Mouse (Mus musculus) B cell, adult (primary cell): ENCODE data around the gene Lcn4. TPM values are rescaled to one million over a fixed set of nuclear protein-coding genes. Genes with fewer than 3 reads are reported as not detected.

Experiments used
- total RNA-seq: library from RNA; stranded (reverse); gene quantifications from 4 replicates; pipeline ENCODE4 v1.2.4, GENCODE M21; 2023; ENCODE audit not compliant: inconsistent age

The Lcn4 gene
- total RNA-seq = not detected in 4 replicates

GRCm38 (mm10) chr2:26671182-26671581, at the start of gene Lcn4:
Gene Lcn4 (minus strand): TSS chr2:26671282.

GRCm38 (mm10) chr2:26627921-26628739, 43.0 kb downstream of the Lcn4 start, which contains the start of gene Fam69b:
Gene Fam69b (plus strand): TSS chr2:26628457.

Other genes with a start within 250 kb of the Lcn4 start
- 93.3 to 99.4 TPM (median 95.2 TPM) in 4 replicates for gene Sec16a, start 226.1 kb downstream of the Lcn4 start, total RNA-seq
- gene Notch1, start 154.6 kb downstream of the Lcn4 start, total RNA-seq = 24.2 to 30.5 TPM (median 29.4 TPM) in 4 replicates
- gene Egfl7, start 91.3 kb downstream of the Lcn4 start, total RNA-seq = 1.1 TPM in 1 of 4 replicates, not detected in the others
- not detected in 4 replicates for gene Gm20532, start 84.6 kb downstream of the Lcn4 start, total RNA-seq
- gene Agpat2, start 66.9 kb downstream of the Lcn4 start, total RNA-seq = 19.9 to 25.6 TPM (median 20.0 TPM) in 4 replicates
- 4.2 to 6.8 TPM (median 4.3 TPM) in 4 replicates for gene Fam69b, start 42.8 kb downstream of the Lcn4 start, total RNA-seq
- not detected in 4 replicates for gene Abo, start 193.7 kb upstream of the Lcn4 start, total RNA-seq
- 66.0 to 76.3 TPM (median 70.9 TPM) in 4 replicates for gene Surf6, start 231.6 kb upstream of the Lcn4 start, total RNA-seq
- 14.9 to 18.4 TPM (median 17.2 TPM) in 4 replicates for gene Med22, start 239.4 kb upstream of the Lcn4 start, total RNA-seq
- 716 to 763 TPM (median 757 TPM) in 4 replicates for gene Rpl7a, start 239.5 kb upstream of the Lcn4 start, total RNA-seq
- 45.9 to 55.5 TPM (median 50.3 TPM) in 4 replicates for gene Surf2, start 245.1 kb upstream of the Lcn4 start, total RNA-seq
- 55.8 to 77.5 TPM (median 60.0 TPM) in 4 replicates for gene Surf1, start 245.2 kb upstream of the Lcn4 start, total RNA-seq